Mouse (Mus musculus) frontal cortex, postnatal 10 days (tissue): Measurements from ENCODE around the gene Mecom.

Source experiments
- DNase-seq, 2 experiments: peaks; one replicate each; pipeline ENCODE4 v3.0.0; 2022; ENCODE audit warnings: low spot score in 2 of 2, mixed read lengths in 1 of 2

The Mecom gene

DNA sequence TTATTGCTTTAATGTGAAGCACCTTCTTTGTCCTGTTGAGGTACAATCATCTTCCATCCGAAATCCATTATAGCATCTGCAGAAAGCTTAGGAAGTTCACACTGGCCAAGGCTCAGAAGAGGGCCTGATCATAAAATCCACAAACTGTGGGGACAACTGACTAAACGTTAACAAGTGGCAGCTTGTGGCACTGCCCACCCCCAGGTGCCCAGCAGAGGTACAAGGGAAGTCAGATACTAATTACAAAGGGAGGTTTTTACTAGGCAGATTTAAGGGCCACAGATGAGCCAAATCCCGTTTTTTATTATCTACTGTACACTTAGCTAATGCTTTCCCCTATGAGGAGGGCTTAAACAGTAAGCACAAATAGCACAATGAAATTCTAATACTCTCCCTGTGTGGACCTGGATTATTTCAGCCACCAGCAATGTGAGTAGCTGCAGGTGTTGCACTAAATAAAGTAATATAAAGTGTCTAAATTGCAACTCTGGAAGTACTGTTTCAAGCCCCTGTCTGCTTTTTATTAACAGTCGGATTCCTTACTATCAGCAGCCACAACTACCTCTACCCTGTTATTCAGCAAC is 443.2 kb downstream of the Mecom start:
- no peak for DNase-seq

DNA sequence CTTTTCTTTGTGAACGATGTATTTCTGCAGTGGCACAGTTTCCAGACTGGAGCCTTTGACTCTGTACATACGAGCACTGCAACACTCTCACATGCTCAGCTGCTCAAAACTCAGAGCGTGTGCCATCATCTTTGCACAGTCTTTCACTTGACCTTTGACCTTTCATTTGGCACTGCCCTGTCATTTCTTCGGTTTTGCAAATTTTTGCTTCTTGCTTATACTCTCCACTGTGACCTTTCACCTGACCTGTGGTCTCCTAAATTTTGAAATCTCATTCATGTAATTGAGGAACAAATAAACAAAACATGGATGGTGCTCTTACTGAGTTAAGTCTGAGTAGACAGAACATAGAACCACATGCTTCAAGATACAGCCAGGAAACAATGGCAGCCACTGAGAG is 446.7 kb downstream of the Mecom start:
- DNase-seq: no peak

DNA sequence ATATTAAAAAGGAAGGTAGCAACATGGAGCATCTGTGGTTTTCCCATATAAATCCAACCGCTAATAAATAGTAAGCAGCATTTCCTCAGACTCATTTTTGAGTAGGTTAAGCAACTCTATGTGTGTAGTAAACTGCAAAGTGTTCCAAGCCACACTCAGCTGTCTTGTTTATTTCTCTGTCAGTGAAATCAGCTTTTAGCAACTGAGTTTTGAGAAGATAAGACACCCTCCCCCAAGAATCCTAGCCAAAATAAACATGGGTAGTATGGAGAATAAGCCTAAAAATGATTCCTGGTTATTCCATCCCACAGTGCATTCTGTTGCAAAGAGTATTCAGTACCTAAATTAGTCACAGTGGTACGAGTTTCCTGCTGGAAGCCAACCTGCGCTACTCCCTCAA is 450.1 kb downstream of the Mecom start:
- no peak for DNase-seq

DNA sequence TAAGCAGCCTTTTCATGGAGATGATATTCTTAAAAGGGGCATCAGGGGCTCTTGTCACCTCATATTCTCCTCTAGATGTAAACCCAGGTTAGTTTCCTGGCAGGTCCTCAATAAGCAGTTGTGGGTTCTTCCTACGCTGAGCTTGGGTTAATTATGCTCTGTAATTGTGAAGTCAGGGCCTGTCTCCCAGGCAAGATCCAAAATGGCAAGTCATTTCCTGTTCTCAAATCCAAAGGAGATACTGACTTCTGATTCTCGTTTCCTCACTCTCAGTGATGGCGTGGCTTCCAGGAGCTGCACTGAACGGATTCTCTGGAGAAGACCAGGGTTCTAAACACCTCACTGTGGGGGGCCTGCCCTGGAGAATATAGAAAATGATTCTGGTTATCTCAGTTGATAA is 450.7 kb downstream of the Mecom start:
- DNase-seq: no peak

DNA sequence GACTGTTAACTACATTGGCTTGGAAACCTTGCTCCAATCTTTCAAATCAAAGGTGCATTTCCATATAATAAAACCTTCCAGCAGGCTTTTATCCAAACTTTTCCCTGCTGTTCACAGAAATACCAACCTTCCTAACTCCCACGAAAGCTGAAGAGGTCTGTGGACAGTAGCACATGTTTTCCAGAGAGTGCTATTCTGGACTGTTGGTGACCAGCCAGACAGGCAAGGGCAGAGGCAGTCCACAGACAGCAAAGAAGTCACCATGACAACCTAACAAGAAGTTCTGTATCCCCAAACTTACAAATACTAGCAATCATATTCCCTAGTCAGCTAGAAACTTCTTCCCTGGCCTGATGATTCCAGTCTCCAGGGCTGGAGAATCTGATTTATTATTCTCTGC is 454.8 kb downstream of the Mecom start:
- no peak for DNase-seq

DNA sequence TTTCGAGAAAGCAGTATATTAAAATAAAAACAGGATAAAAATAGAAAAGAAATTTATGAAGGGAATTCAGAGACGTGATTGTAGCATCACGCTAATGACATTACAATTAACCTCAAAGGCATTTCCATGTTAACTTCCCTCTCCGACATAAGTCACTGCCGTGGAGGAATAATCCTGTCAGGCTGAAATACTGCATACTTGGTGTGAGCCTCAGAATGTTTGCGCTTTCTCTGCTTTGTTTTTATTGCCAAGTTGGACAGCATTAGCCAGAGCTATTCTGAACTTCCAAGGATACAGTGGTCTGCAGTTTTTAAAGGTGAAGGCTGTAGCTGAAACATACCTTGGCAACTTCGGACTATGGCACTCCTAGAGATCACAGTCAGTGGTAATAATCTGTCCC is 455.3 kb downstream of the Mecom start:
- no peak for DNase-seq

DNA sequence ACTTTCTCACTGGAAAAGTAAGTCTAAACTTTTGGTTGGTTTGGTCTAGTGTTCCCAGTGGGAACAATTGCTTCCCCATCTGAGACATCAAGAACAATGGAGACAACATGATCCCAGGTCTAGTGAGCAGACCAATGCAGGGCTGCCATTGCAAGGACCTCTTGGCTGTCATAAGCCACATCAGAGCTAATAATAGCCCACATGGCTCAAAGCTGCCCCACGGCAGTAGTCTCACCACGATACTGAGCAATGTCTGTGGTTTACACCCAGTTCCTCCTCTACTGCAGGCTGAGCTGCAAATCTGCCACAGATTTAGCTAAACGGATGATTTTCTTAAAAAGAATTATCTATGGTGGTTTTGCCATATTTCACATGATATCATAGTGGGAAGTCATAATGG is 455.9 kb downstream of the Mecom start:
- no peak for DNase-seq

DNA sequence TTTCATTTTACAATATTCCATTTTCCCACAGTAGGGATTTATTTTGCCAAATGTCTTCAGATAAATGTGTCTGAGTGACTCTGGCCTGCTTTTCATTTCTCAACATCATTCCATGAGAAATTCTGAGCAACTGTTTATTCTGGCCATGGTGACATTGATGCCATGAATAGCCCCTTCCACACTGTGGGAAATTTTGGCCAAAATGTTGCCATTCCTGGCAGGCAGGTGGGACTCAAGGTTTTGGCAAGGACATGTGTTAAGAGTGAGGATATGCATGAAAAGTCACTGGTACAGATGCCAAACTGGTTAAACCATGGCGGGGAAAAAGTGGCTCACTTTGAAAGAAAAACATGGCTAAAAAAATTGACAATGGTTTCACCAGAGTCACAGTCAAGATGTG is 456.4 kb downstream of the Mecom start:
- no peak for DNase-seq

DNA sequence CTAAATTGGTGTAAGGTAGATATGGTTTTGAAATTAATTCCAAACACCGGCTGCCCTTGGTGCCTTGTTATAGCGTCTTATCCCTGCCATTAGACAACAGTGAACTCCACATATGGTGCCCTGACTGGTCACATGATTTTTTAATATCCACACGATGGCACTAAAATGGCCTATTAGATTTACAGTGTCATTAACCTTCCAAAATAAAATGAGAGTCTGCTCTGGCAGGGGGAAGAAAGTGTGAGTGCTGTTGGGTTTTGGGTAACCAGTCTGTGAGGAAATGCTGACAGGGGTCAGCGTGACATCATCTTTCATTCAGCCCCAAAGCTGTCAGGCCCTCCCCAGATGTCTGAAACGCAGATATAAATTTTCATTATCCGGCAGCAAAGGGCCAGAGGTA is 461.7 kb downstream of the Mecom start:
- DNase-seq: no peak

DNA sequence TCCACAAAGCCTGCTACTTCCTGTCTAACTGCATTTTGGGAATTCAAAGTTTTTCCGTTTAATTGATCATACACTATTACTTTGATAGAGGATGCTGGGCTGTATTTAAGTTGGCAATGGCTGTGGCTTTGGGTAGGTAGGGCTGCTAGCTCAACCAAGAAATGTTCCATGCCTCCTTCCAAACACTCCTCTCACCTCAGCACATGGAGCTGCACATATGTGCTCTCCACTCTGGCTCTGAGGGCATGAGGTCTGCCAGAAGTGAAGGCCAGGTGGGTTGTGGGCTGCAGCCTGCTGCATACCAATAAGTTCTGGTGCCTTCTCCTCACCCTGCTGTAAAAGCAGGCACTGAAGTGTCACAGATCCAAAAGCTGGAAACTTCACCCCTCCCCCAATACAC is 464.0 kb downstream of the Mecom start:
- DNase-seq: no peak

DNA sequence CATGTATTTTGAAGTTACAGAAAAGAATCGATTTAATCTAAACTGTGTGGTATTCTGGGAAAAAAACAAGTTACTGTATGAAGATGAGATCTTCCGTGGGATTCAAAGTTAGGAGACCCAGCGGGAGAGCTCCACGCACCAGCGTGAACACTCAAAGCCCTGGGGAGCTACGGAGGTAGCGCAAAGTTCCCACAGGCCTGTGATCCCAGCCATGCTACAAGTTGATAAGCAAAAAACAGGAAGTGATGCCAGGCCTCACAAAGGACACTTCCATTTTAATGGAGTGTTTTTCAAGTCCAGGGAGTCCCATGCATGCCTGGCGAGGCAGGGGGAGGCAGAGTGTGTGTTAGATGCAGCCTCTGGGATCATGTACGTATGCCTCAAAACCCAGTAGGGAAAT is 464.5 kb downstream of the Mecom start:
- DNase-seq: no peak

DNA sequence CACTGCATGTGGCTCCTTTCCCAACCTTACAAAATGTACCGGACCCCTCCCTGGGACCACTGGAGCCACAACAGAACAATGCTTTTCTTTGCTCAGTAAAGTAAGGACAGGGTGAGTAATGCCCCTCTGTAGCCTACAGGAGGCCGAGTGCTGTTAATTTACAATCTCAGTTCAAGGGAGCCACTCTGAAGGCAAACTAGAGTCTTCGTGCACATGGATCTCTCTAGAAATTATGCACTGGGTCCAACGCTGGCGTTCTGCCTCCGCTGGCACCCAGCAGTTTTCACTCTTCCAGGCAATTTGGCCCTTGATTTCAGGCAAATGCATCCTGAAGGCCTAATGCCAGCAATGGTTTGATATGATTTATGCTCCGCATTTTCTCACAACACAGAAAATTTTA is 467.0 kb downstream of the Mecom start:
- no peak for DNase-seq

DNA sequence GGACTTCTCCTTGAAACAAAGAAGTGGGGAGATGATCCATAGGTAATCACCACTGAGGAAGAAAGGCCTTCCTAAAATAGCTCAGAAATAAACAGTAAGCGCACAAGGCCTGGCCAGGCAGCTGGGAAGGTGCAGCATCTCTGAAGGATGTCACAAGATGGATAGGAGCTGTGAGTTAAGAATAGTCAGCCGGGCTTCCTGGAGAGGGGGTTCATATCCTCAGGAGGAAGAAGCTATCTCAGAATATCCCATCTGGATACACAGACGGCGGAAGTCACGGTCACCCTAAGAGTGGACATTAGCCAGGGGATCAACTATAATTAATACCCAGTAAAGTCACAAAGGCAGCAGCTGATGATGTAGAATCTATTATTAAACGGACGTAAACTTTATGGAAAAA is 471.3 kb downstream of the Mecom start:
- DNase-seq: no peak

DNA sequence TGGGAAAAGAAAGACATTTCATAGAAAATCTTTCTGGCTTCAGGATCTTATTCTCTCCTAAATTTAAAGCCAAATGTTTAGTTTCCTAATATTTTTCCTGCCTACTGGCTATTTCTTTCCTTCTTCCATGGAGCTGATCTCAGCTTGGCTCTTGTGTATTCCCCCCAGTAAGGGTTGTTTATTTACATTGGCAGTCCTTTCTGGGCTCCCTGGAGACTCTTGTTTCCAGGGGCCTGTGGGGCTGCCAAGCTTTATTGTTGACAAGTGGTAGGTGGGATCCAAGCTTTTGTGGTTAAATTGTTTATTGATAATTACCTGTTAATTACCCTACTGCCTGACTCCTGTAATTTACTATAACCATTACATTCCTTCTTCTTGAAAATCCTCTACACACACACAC is 476.5 kb downstream of the Mecom start:
- no peak for DNase-seq

DNA sequence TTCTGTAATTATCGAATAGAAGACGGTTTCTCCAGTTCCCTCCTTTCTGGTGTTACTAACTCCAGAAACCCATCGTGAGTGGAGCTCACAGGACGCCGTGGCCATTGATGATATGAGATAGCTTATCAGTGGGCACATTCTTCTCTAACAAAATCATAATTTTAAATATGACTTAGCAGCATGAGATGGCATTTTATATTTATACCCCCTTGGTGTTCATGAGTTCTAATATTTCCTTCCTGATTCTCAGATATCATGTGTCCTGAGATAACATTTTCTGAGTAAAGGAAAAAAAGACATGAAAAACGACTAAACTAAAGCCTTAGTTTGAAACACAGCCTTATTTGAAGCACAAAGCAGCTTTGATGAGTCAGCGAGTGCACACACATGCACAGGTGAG is 481.3 kb downstream of the Mecom start:
- no peak for DNase-seq

DNA sequence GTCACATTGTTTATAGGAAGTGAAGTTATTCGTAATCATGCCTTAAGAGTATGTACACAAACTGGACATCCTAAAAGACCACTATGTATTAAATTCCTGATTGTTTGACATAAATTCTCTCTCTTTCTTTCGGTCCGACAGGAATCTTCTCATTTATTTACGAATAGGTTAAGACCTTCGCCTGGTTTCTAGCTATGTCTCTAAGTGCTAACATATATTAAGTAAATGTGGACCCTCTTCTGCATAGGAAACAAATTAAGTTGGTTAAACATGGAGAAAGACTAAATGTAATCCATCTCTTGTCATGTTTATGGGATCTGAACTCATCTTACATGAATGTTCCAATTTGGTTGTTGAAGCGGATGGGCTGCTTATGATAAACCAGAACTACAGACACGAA is 487.8 kb downstream of the Mecom start:
- no peak for DNase-seq

DNA sequence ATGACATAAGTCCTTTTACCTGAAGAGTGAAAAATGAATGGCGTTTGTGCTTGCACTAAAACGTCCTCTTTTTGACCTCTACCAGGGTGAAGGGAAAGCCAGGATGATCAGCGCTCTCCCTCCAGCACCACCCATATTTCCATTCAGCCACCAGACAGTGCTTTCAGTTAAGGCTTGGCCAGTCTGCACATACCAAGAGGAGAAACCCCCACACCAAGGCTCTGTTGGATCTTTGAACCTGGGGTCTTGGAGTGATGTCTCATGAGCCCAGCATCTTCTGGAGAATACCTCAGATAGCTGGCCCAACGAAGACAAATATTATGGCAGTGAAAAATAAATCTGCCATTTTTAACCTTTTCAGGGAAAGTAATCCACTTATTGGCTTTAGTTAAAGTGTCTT is 488.2 kb downstream of the Mecom start:
- no peak for DNase-seq

DNA sequence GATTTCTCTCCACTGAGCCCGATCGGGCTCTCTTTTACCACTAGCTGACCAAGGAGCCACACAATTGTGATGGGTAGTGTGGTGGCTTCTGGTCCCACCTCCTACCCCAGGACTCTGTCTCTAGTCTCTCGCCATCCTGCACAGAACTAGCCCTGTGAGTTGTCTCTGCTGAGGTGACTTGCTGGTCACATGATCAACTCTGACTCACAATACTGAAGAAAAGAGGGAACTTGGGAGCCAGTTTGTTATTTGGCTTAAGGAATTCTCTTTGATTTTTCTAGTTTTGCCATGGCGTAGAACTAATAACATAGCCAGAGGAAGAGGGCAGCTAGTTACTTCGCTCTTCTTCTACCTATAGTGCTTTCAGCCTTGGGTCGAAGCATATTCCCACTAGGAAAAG is 496.5 kb downstream of the Mecom start:
- DNase-seq: no peak

DNA sequence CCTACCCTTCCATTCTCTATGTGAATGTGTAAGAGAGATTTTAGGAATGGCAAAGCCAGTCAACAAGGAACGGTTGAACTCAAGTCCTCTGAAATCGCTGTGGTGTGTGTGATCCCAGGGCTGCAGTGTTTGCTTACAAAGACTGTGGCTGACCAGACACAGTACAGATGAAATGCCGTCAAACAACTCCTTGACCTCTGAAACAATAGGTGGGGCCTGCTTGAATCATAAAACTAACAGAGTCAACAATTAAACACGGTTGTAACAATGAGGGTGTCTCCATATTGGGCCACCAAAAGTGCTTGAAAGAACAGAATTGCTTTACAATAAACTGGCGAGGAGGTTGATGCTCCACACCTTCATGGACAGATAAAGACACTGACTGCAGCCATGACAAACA is 497.0 kb downstream of the Mecom start:
- no peak for DNase-seq

DNA sequence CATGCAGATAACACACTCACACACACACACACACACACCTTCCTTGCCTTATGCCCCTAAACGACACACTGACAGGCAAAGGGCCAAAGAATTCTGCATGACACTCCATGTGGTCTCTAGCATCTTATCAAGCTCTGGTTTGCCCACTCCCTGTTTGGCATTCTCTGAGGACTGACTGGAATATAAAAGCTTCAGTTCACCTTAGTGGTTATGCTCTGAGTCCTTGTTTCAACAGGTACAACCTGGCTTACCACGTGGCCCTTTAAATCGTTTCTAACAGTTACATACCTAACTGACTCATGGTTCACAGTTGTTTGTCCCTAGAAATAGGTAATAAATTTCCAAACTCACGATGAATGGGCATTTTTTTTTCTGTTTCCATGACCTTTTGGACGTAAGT is 499.0 kb downstream of the Mecom start:
- no peak for DNase-seq

DNA sequence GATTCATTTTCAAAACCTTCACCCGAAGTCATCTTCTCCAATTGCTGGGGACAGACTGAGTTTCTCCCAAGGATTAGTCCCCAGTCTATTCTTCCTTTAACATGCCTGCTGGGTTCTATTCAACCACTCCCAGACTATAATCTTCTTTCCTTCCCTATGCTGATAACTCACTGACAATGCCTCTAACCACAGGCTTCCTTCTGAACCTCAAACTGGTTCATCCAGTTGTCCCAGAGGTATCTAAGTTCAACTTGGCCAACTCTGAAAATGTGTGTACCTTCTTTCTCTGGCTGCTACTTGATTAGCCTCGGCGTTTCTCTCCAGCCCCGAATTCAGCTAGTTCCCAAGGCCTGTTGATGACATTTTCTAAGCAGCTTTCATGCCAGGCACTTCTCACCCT is 499.7 kb downstream of the Mecom start:
- DNase-seq: no peak

DNA sequence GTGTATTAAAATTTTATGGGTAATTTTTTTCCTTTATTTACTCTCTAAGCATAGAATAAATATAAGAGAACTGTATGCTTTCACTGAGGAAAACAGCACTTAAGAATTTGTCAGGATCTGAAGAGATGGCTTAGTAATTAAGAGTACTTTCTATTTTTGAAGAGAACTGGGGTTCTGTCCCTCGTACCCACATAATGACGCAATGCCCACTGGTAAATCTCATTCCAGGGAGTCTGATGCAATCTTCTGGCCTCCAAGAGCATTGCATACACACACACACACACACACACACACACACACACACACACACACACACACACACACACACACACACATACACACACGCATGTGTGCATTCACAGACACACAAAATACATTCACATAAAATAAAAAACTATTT is 504.3 kb downstream of the Mecom start:
- no peak for DNase-seq

DNA sequence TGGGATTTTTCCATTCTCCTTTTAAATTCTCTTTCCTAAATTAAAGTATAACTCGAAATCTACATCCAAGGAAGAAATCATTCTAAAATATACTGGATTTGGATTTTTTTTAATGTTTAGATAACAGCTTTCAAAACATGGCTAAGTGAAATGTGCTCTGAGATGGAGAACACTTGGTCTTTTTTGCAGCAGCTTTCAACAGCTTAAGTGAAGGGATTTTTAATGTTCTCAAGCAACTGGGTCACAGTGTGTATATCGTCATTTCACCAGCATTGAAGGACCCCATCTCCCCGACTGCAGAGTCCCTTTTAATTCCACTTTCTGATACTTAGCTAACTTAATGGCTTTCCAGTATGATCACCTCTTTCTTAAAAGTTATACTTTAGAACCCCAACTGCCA is 509.3 kb downstream of the Mecom start:
- DNase-seq: no peak

DNA sequence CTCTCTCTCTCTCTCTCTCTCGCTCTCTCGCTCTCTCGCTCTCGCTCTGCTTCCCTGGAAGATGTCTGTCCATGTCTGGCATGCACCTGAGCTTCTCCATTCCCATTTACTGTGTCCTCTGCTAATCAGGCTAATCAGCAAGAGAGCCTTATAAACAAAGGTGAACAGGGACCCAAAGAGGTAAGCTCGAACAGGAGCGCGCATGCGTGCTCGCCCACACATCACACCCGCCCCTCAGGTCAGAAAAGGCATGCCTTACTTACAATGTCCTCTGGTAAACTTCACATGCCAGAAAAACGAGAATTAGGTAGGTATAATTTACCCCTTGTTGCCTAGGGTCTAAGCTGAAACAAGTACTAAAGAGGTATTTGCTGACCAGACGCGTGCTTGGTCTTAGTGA is 527.8 kb downstream of the Mecom start:
- no peak for DNase-seq

DNA sequence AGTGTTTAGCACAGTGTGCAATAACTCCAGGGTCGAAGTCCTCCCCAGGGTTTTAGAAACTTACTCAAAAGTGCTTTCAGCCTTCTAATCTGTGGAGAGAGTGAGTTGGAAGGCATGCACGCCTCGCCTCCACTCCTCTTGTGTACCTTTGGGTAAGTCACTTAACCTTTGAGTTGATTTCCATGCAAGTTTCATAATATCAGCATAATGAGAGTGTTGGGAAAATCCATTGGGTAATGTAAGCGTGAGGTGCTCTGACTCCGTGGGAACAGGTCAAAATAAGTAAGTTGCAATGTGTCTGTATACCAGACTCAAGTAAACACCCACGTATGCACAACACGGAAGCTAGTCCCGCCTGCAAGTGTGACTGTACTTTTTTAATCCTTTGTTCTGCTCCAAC is 528.4 kb downstream of the Mecom start:
- DNase-seq: no peak
